26 mouse cellular contexts compared by ENCODE assay signal in genomic region chr2:75625086-75625485, GRCm38 (mm10). TPM values are rescaled to one million over a fixed set of nuclear protein-coding genes. Genes with fewer than 3 reads are reported as not detected.
DNase-seq lines count a peak whose midpoint lies in the region; ATAC-seq and TF ChIP-seq lines count a peak whose summit lies in the region.
"Had no signal": no experiment of that assay in that cellular context is flagged by ENCODE, and none has a peak within 500 bp of the region (broad histone marks: within the 10 kb centered on the region; RNA-seq: fewer than 3 reads in every experiment).

No protein-coding gene starts in this region.

- H3K4me3 ChIP-seq in embryonic facial prominence, embryonic 14.5 days (ENCODE audit: low read depth, low read length), result no peak overlapping the region
- no peak overlapping the region for H3K4me3 ChIP-seq in embryonic facial prominence, embryonic 10.5 days
- no peak overlapping the region for H3K4me3 ChIP-seq in heart, embryonic 10.5 days
- no peak overlapping the region for H3K4me3 ChIP-seq in ES-Bruce4 (ENCODE audit: low read depth, low read length)
- H3K4me3 ChIP-seq: embryonic facial prominence, embryonic 12.5 days; embryonic facial prominence, embryonic 15.5 days; erythroblast, embryonic 14.5 days; forebrain, embryonic 10.5 days; forebrain, embryonic 12.5 days had no signal

- no peak overlapping the region for H3K27ac ChIP-seq in embryonic facial prominence, embryonic 14.5 days (replicated peaks; ENCODE audit: low read depth, low read length)
- no peak overlapping the region for H3K27ac ChIP-seq in embryonic facial prominence, embryonic 10.5 days (replicated peaks)
- no peak overlapping the region for H3K27ac ChIP-seq in heart, embryonic 10.5 days
- H3K27ac ChIP-seq in ES-Bruce4 (ENCODE audit: insufficient read depth, low read length), result peak overlapping the region; percentile 31
- H3K27ac ChIP-seq: embryonic facial prominence, embryonic 12.5 days; embryonic facial prominence, embryonic 15.5 days; forebrain, embryonic 10.5 days; forebrain, embryonic 12.5 days had no signal

- H3K9ac ChIP-seq in embryonic facial prominence, embryonic 14.5 days (ENCODE audit: low read depth, low read length), result no peak overlapping the region
- no peak overlapping the region for H3K9ac ChIP-seq in ES-Bruce4 (ENCODE audit: low read depth, poor library complexity, severe bottlenecking)
- H3K9ac ChIP-seq: embryonic facial prominence, embryonic 12.5 days; embryonic facial prominence, embryonic 15.5 days; forebrain, embryonic 12.5 days; forebrain, postnatal 0 days had no signal

- WGBS in embryonic facial prominence, embryonic 14.5 days, result 73% methylated on average over 3 of the region's 3 CpGs
- 77% methylated on average over 3 of the region's 3 CpGs for WGBS in embryonic facial prominence, embryonic 10.5 days
- whole genome bisulfite sequencing in heart, embryonic 10.5 days, result 61% methylated on average over 3 of the region's 3 CpGs

- peak; percentile 58 for DNase-seq in embryonic facial prominence, embryonic 14.5 days (ENCODE audit: low spot score)
- DNase-seq in embryonic facial prominence, embryonic 10.5 days (ENCODE audit: low spot score), result no peak
- peak; percentile 13 for DNase-seq in heart, embryonic 10.5 days (ENCODE audit: low spot score)
- DNase-seq in heart, postnatal 4 days, result no peak
- DNase-seq in gastrocnemius, postnatal 36 days, result no peak
- DNase-seq: adrenal gland, adult 2 months; adrenal gland, postnatal 10 days; adrenal gland, postnatal 25 days; B cell, adult 2 months; cerebellum, adult 11 months; cerebellum, adult 18-20 months; cerebellum, adult 8-10 months; cerebellum, adult 9-11 months; cerebellum, postnatal 14 days; cerebellum, postnatal 36 days; embryo, embryonic 11 days; forebrain, postnatal 0 days had no signal

- H3K4me1 ChIP-seq in embryonic facial prominence, embryonic 14.5 days (ENCODE audit: control insufficient read depth, insufficient read depth, low read length), result no peaks in the 10 kb centered on the region
- no peaks in the 10 kb centered on the region for H3K4me1 ChIP-seq in embryonic facial prominence, embryonic 10.5 days
- no peaks in the 10 kb centered on the region for H3K4me1 ChIP-seq in heart, embryonic 10.5 days
- no peaks in the 10 kb centered on the region for H3K4me1 ChIP-seq in ES-Bruce4 (ENCODE audit: control insufficient read depth, insufficient read depth, low read length)
- H3K4me1 ChIP-seq: embryonic facial prominence, embryonic 12.5 days; embryonic facial prominence, embryonic 15.5 days; forebrain, embryonic 10.5 days; forebrain, embryonic 12.5 days had no signal

- TF ChIP-seq CTCF in ES-Bruce4 (IDR thresholded peaks at IDR 0.05; ENCODE audit: low read depth, low read length), result no peak

- ATAC-seq in embryonic facial prominence, embryonic 14.5 days (ENCODE audit: low read depth), result 0 out of 2 replicates have a peak, but pooled peaks have one; percentile 44
- ATAC-seq: CD4-positive, CD25-positive, alpha-beta regulatory T cell, adult 4 months; forebrain, embryonic 14.5 days; forebrain, postnatal 0 days had no signal

- no peak for TF ChIP-seq POLR2A in ES-Bruce4 (IDR thresholded peaks at IDR 0.05; ENCODE audit: insufficient read depth, low read length)

- no peaks in the 10 kb centered on the region for H3K36me3 ChIP-seq in embryonic facial prominence, embryonic 14.5 days (ENCODE audit: control insufficient read depth, insufficient read depth, low read length)
- no peaks in the 10 kb centered on the region for H3K36me3 ChIP-seq in embryonic facial prominence, embryonic 10.5 days (replicated peaks)
- H3K36me3 ChIP-seq in heart, embryonic 10.5 days, result no peaks in the 10 kb centered on the region
- peaks cover 6% of the 10 kb centered on the region; the same call in 1 of the 2 replicates for H3K36me3 ChIP-seq in ES-Bruce4 (ENCODE audit: control insufficient read depth, insufficient read depth, low read length, poor library complexity, severe bottlenecking)
- H3K36me3 ChIP-seq: embryonic facial prominence, embryonic 12.5 days; embryonic facial prominence, embryonic 15.5 days; forebrain, embryonic 10.5 days; forebrain, embryonic 12.5 days had no signal

- no peak overlapping the region for H3K4me2 ChIP-seq in embryonic facial prominence, embryonic 14.5 days (ENCODE audit: low read depth, low read length)
- H3K4me2 ChIP-seq: embryonic facial prominence, embryonic 12.5 days; embryonic facial prominence, embryonic 15.5 days; forebrain, embryonic 12.5 days had no signal

- intact Hi-C loops in gastrocnemius, postnatal 36 days (cut with DNase I), result no loop called here

- no peak for TF ChIP-seq EP300 in ES-Bruce4 (IDR thresholded peaks at IDR 0.05; ENCODE audit: insufficient read depth, low read depth, low read length)

- no peaks in the 10 kb centered on the region for H3K9me3 ChIP-seq in embryonic facial prominence, embryonic 14.5 days (ENCODE audit: control insufficient read depth, low read length)
- H3K9me3 ChIP-seq in embryonic facial prominence, embryonic 10.5 days, result no peaks in the 10 kb centered on the region
- no peaks in the 10 kb centered on the region for H3K9me3 ChIP-seq in heart, embryonic 10.5 days
- no peaks in the 10 kb centered on the region for H3K9me3 ChIP-seq in ES-Bruce4 (replicated peaks; ENCODE audit: control insufficient read depth, insufficient read depth, low read length, poor library complexity, severe bottlenecking)
- H3K9me3 ChIP-seq: embryonic facial prominence, embryonic 12.5 days; embryonic facial prominence, embryonic 15.5 days; forebrain, embryonic 10.5 days; forebrain, embryonic 12.5 days had no signal

- no peaks in the 10 kb centered on the region for H3K27me3 ChIP-seq in embryonic facial prominence, embryonic 14.5 days (replicated peaks; ENCODE audit: control insufficient read depth, insufficient read depth, low read length)
- H3K27me3 ChIP-seq in embryonic facial prominence, embryonic 10.5 days (replicated peaks; ENCODE audit: low read depth, poor library complexity, severe bottlenecking), result no peaks in the 10 kb centered on the region
- no peaks in the 10 kb centered on the region for H3K27me3 ChIP-seq in heart, embryonic 10.5 days (ENCODE audit: insufficient read depth, poor library complexity, severe bottlenecking)
- no peaks in the 10 kb centered on the region for H3K27me3 ChIP-seq in ES-Bruce4 (ENCODE audit: control insufficient read depth, insufficient read depth, low read length, poor library complexity, severe bottlenecking)
- H3K27me3 ChIP-seq: CH12.LX; embryonic facial prominence, embryonic 12.5 days; embryonic facial prominence, embryonic 15.5 days; forebrain, embryonic 12.5 days had no signal

RNA-seq across cellular contexts. Expression of gene Hnrnpa3, which starts 34.0 kb away (rescaled TPM):
- polyA plus RNA-seq in embryonic facial prominence, embryonic 14.5 days (2014; fragmentation: Nextera tagmentation; extraction: Ambion mirVana), result 210 and 211 TPM in 2 replicates
- polyA plus RNA-seq in embryonic facial prominence, embryonic 10.5 days (2016; fragmentation: Nextera tagmentation; extraction: Ambion mirVana), result 364 and 384 TPM in 2 replicates
- polyA plus RNA-seq in heart, embryonic 10.5 days (2016; fragmentation: Nextera tagmentation; extraction: Ambion mirVana), result 188 and 209 TPM in 2 replicates
- 100 to 1,000 TPM; 504 to 509 TPM for total RNA-seq in heart, postnatal 4 days (2021)
- polyA plus RNA-seq in ES-Bruce4 (2011; ENCODE audit: insufficient read depth, insufficient read length, low read depth, missing spikeins), result 775 and 839 TPM in 2 replicates
- total RNA-seq in gastrocnemius, postnatal 36 days (2021), result 100 to 1,000 TPM in 1 of 2 experiments, 10 to 100 TPM in 1; 96.6 to 134 TPM

Comparison
In these comparisons a context has a peak if more than half of its experiments do, and no peak if none do; other contexts are left out.
1. DNase-seq: peak in embryonic facial prominence, embryonic 14.5 days (single experiment) and heart, embryonic 10.5 days (single experiment); none in embryonic facial prominence, embryonic 10.5 days (single experiment), heart, postnatal 4 days (single experiment) and gastrocnemius, postnatal 36 days (0 of 2).